Mouse (Mus musculus) heart, postnatal 25 days (tissue): ENCODE measurements around the gene Ap3d1. TPM values are rescaled to one million over a fixed set of nuclear protein-coding genes. Genes with fewer than 3 reads are reported as not detected.

ENCODE experiments used
- DNase-seq: peaks from one replicate; pipeline ENCODE4 v3.0.0; 2022; ENCODE audit warnings: low spot score
- intact Hi-C: fragments of 180-260 bp; cut with DNase I; formaldehyde crosslinking; loops from one replicate; pipeline ENCODE4 v1.15.1; 2025
- total RNA-seq, 2 experiments: library from RNA; stranded (reverse); gene quantifications; 2 replicates each; pipeline ENCODE4 v1.2.3; 2021

The Ap3d1 gene
- total RNA-seq, 2 experiments from 2014 or later = 39.8 to 44.2 TPM

DNA sequence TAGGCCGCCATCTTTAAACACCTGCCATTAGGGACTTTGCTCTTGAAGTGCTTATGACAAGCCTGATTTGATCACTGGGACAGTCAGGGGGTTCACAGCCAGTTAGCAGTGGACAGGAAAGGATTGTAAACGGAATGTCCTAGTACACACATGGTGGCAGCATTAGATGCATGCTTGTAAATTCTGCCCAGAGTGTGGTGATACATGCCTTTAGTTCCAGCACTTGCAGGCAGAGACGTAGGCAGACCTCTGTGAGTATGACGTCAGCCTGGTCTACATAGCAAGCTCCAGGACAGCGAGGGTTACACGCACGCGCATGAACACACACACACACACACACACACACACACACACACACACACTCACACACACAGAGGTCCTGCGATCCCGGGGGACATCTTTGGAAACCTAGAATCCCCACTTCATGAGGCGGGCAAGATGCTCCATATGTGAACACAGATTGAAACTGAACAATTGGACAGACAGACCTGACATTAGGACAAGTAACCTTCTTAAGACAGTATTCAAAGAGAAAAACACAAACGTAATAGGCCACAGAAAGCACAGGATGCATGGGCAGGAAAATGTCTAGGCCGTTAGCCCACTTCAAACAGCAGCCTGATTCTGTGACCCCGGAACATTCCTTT lies 83.7 kb downstream of the Ap3d1 start:
- intact Hi-C loops = no loop called here
- DNase-seq = no peak

Other genes starting within 250 kb of the Ap3d1 start
- gene Onecut3, start 247.4 kb downstream of the Ap3d1 start, total RNA-seq = under 1 TPM in 1 of 2 experiments, not detected in 1; 0.05 TPM
- not detected for gene Atp8b3, start 203.1 kb downstream of the Ap3d1 start, total RNA-seq
- 10 to 100 TPM; 11.1 to 12.2 TPM for gene Rexo1, start 180.7 kb downstream of the Ap3d1 start, total RNA-seq
- gene Klf16, start 164.9 kb downstream of the Ap3d1 start, total RNA-seq = 1 to 10 TPM; 3.0 to 4.5 TPM
- 10 to 100 TPM; 50.1 to 51.1 TPM for gene Abhd17a, start 151.9 kb downstream of the Ap3d1 start, total RNA-seq
- 10 to 100 TPM; 21.0 to 21.7 TPM for gene Scamp4, start 139.4 kb downstream of the Ap3d1 start, total RNA-seq
- gene Adat3, start 139.4 kb downstream of the Ap3d1 start, total RNA-seq = 1 to 10 TPM in 1 of 2 experiments, under 1 TPM in 1; 0.84 to 1.2 TPM
- under 1 TPM; 0.52 to 0.59 TPM for gene Gm49322, start 136.2 kb downstream of the Ap3d1 start, total RNA-seq
- gene Csnk1g2, start 119.4 kb downstream of the Ap3d1 start, total RNA-seq = 100 to 1,000 TPM; 116 TPM
- 10 to 100 TPM; 41.5 to 45.8 TPM for gene Btbd2, start 85.2 kb downstream of the Ap3d1 start, total RNA-seq
- 100 to 1,000 TPM; 158 to 181 TPM for gene Mknk2, start 64.2 kb downstream of the Ap3d1 start, total RNA-seq
- 1 to 10 TPM; 8.2 to 8.9 TPM for gene Mob3a, start 40.3 kb downstream of the Ap3d1 start, total RNA-seq
- gene Izumo4, start 40.1 kb downstream of the Ap3d1 start, total RNA-seq = 1 to 10 TPM; 2.6 to 3.4 TPM
- gene Dot1l, start 12.9 kb upstream of the Ap3d1 start, total RNA-seq = 10 to 100 TPM; 31.2 to 31.4 TPM
- 10 to 100 TPM; 29.6 to 29.9 TPM for gene Sf3a2, start 55.9 kb upstream of the Ap3d1 start, total RNA-seq
- 10 to 100 TPM; 27.4 to 29.7 TPM for gene Plekhj1, start 56.4 kb upstream of the Ap3d1 start, total RNA-seq
- under 1 TPM; 0.39 TPM for gene Amh, start 63.0 kb upstream of the Ap3d1 start, total RNA-seq
- gene Jsrp1, start 71.2 kb upstream of the Ap3d1 start, total RNA-seq = under 1 TPM; 0.48 to 0.81 TPM
- 100 to 1,000 TPM; 883 to 894 TPM for gene Oaz1, start 84.4 kb upstream of the Ap3d1 start, total RNA-seq
- gene Lingo3, start 101.8 kb upstream of the Ap3d1 start, total RNA-seq = 10 to 100 TPM in 1 of 2 experiments, 1 to 10 TPM in 1; 6.3 to 10.6 TPM
- gene Lsm7, start 112.9 kb upstream of the Ap3d1 start, total RNA-seq = 10 to 100 TPM; 20.9 to 31.6 TPM
- 10 to 100 TPM; 22.4 to 23.6 TPM for gene Sppl2b, start 113.0 kb upstream of the Ap3d1 start, total RNA-seq
- not detected for gene Tmprss9, start 129.6 kb upstream of the Ap3d1 start, total RNA-seq
- gene Timm13, start 158.7 kb upstream of the Ap3d1 start, total RNA-seq = 100 to 1,000 TPM; 143 to 148 TPM
- 1 to 10 TPM; 4.6 to 5.6 TPM for gene Lmnb2, start 176.0 kb upstream of the Ap3d1 start, total RNA-seq
- gene Gadd45b, start 187.8 kb upstream of the Ap3d1 start, total RNA-seq = 10 to 100 TPM in 1 of 2 experiments, 1 to 10 TPM in 1; 8.2 to 14.1 TPM